Mouse (Mus musculus): ENCODE measurements around the gene Inhba.

Gene Inhba

DNA sequence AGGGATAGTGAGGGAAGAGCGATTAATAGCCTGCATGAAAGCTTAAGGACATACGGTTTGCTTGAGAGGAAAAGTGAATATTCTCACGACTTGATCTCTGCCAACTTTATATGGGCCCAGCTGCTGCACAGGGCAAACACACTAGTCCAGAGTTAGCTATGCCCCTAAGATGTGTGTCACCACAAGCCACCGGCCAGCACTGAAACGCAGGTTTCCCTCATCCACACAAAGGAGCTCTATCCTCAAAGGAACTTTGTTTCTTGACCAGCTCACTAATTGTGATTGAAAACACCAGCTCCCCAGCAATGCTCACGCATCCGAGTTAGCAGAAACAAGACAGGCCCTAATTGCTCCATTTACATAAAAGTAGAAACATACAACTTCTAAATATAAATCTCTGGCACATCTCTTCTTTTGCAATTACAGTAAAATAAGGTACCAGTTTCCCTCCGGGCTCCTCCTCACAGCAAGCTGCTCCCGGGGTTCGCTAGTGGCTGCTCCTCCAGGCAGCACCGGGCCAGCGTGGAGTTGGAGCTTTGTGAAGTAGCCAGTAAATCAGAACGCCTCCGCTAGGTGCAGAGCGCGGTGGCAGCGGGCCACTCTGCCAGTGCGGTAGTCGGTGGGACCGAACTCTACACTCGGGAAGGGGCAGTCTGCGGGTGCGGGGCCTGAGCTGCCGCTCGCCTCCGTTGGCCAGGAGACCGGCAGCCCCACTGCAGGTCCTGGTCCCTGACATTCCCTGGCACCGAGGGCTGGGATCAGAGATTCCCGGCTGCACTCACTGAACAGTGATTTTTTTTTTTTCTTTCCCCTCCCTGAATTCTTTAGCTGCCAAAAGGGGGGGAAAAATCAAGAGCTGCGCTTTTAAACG, at the start of gene Inhba:
Gene Inhba (plus strand): TSS at position 480 of the 871 bp plus-strand sequence.
- DNase-seq, result peak; percentile 63

DNA sequence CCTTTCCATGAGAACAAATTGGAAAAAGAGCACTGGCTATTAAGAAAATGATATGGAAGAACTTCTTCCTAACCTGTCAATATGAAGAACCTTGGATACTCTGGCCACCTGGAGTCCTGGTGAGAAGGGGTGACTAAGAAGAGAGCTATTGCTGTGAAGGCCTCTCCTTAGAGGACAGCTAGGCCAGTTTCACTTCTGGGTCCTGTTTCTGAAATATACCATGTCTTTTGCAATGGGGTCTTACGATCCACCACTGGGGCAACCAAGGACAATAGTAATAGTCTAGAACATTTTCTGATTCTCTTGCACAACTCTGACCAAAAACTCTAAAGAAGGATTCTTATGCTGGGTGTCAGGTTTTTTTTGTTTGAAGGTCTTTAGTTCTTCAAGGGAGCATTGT, 35.1 kb upstream of the Inhba start:
- no peak for DNase-seq

DNA sequence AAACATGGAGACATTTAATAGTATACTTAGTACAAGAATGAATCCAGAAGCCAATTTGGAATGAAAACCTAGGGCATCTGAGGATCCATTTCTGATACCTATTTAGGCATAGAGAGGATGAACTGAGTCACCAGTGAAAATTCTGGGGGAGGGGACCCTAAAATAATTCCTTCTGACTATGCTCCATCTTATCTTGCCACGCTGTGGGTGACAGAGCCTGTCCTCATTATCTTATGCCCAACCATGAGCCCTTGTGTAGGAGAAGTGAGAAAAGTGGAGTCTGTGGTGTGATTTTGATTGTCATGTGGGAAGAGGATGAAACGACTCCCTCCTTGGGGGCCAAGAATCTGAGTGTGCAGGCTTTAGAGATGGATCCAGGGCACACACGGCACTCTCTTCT, 32.1 kb upstream of the Inhba start:
- no peak for DNase-seq

DNA sequence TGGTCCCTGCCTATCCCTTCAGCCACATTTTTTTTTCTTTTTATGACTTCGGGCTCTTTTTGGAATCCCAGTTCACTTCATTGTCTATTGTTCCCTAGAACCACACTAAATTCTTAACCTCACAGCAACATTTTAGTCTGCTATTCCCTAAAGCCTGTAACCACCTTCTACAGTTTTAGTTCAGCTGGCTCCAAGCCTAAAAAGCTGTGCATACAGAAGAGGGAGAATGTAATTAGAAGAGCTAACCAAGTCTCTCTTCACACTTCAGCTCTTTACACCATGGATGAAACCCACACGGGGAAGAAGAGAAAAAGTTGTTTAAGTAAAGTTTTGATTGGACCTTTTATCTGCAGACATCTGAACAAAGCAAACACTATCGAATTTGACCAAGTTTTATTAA, 29.6 kb upstream of the Inhba start:
- DNase-seq, result no peak

DNA sequence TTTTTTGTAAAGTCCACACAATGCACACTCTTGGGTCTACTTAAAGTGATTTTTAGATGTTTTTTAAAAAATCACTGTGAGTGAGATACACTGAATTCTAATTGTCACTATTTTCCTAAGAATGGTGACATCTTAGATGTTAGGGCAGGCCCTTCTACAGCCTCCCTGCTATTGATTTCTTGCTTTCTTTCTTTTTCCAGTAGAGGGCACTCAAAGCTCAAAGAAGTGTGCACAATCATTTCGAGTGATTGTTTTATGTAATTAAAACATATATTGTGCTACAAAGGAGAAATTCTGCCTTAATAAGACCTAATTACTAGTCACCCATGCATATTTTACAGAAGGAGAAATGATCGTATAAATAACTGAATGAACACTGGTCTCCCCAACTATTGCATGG, 25.9 kb upstream of the Inhba start:
- DNase-seq, result no peak

DNA sequence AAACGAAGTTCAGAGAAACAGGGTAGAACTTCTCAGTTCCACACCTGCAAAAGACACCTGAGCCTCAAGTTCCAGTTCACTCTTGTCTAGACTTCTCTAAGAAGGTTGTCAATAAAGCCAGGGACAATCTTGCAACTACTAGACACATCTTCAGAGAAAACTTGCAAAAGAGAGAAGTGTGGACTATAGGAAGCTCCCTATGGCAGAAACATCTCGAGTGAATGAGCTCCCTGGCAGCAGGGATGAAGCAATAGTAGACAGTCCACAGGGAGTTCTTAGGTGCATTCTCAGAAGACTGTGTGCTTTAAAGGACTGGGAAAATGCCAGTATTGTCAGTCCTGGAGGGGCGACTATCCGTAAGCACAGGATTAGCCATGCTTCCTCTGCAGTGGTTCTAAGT, 25.5 kb upstream of the Inhba start:
- no peak for DNase-seq

DNA sequence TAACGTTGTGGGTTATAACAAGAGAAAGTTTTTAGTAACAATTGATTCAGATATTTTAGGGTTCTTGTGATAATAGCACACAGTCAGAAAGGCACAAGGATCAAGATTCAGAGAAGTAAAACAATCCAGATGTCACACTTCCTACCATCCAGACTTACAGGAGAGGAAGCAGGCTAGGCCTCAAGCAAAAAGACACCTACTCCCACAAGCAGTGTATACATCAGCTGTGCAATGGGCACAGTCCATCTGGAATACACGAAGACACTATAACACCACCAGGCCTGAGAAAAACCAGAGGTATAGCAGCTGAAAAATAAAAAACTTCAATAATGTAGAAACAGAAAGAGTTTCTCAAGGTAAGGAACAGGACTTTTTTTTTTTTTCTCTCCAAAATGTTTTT, 16.3 kb upstream of the Inhba start:
- no peak for DNase-seq

DNA sequence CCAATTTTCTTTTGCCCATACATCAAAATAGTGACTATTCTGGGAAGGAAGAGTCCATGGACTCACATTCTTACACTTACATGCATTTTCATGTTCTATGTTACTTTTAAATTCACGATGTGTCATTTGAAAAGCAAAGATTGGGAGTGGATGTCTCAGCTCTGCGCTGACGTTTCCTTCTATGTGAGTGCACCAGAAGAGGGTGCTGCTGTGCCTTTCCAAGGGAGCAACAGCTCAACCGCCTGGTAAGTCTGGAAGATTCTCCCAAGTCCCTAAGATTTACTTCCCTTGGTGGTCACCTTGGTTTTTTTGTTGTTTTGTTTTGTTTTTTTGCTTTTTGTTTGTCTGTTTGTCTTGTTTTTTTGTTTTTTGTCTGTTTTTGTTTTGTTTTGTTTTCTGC, 6.1 kb upstream of the Inhba start:
- DNase-seq, result peak; percentile 75

DNA sequence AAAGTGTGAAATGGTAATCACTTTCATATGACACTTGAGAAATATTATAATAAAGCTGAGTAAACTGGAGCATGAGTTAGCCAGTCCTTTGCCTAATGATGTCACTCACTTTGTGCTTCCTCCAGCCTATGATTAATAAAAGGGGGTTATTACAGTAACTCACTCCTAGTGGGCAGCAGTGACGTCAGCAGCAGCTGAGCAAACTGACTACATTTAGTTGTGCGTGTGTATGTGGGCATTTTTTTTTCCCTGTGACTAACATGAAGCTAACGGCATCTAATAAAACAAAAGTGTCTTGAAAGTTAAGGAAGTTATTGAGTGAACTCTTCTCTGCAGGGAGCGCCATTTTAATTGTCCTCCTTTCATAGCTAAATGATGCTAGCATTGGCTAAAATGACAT, 3.9 kb upstream of the Inhba start:
- DNase-seq, result no peak

DNA sequence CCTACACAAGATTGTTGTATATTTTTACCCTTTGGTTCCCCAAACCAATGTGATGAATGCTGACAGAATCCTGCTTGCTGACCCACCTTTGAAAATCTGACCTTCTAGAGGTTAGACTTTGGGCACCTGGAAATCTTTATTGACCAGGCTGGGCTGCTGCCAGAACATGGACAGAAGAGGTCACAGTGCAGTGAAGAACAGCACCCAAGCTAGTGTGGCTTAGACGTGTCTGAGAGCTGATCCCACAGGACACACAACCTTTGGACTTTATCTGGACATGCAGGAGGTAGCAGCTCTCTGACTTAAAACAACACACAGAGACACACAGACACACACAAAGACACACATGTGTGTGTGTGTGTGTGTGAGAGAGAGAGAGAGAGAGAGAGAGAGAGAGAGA, 3.3 kb upstream of the Inhba start:
- no peak for DNase-seq

DNA sequence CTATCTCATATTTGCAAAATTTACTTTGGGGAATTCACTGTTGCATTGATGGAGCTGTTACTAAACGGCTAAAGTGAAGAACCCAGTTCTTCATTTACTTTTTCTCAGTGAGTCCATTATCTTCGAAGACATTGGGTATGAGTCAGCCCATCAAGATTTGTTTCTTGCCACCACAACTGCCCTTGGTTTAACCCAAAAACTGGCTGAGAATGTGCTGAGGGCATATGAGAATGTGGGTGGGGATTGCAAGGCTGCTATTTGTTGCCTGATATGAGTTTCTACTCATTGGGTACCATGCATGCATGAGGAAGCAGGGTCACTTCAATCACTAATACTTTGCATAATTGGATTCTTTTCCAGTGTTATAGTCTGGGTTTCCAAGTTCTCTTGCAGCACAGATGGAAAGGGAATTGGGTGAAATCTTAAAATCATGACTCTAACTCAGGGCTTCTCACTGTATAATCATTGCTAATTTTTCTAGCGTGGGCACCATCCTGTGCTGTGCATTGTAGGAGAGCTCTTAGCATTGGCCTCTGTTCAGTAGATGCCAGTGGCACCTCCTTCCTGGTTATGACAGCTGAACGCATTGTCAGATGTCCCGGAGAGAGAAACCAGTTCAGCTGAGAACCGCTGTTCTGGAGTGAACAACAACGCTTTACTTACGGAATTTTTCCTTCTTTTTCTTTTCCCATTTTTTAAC, 1.7 kb upstream of the Inhba start:
- DNase-seq, result no peak

DNA sequence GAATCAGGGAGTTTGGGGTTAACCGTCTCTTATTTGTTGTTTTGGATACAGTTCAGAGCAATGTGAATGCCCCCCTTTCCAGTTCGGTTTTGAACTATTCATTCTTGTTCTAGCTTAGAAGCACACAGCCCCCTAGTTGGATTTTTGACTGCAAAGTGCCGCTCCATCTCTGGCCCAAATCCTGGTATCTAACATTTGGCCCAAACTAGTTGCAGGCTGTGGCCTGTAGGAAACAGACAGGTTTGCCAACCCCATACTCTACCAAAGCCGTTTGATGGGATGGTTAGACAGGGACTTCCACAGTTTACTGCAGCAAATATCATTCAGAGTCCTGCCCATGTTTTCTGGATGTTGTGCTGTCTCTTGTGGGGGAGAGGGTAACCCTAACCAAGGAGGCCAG, 1.1 kb upstream of the Inhba start:
- no peak for DNase-seq

DNA sequence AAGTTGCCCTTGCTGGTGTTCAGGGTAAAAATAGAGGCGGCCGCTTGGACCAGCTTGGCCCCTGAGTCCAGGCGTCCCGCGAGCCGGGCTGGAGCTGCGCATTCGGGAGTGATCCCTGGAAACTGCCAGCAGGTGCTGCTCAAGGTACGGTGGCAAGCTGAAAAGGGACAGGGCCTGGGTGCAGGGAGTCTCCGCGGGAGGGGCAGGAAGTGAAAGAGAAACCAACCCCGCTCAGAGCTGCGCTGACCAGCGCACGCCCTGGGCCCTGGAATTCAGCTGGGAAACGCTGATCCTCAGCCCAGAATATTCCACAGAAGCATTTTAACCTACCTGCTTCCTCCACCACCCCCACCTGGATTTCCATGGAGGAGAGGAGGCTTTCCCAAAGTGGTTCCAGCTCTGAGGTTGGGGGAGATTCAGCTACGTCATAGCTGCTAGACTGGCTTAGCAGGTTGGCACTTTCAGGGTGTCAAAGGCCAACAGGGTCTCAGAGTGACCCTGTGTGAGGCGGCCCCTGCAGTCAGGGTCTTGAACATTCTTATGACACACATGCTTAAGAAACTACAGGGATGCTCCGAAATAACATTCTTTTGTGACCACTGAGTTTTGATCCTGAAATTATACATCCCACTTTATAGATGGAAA, 714 bp downstream of the Inhba start:
- peak; percentile 61 for DNase-seq

DNA sequence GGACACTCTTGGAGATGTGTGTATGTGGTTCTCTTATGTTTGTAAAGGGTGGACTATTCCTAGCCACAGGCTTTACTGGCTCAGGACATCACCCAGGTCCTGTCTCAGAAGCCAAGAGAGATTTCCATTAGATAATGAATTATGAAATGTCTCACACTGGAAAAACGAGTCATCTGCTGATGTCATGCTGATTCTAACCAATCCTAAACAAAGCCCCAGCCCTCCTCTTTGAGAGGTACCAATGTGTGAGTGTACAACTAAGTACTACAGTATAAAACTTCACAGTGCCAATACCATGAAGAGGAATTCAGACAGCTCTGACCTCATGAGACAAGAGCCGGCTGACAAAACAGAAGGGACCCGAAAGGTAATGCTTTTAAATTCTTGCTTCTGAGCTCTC, 2.5 kb downstream of the Inhba start:
- DNase-seq, result no peak

DNA sequence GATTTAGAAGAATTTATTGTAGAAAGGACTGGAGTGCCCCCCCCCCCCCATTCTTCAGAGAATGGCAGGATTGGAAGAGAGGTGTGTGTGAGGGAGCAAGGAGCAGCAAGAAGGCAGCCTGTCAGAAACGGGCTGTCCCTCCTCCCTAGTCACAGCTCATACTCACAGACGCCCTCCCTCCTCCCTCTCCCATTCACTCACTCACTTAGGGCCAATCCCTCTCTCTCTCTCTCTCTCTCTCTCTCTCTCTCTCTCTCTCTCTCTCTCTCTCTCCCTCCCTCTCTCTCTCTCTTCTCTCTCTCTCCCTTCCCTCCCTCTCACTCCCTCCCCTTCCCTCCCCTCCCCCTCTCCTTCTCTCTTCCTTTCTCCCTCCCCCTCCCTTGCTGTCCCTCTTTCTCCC, 4.9 kb downstream of the Inhba start:
- no peak for DNase-seq

DNA sequence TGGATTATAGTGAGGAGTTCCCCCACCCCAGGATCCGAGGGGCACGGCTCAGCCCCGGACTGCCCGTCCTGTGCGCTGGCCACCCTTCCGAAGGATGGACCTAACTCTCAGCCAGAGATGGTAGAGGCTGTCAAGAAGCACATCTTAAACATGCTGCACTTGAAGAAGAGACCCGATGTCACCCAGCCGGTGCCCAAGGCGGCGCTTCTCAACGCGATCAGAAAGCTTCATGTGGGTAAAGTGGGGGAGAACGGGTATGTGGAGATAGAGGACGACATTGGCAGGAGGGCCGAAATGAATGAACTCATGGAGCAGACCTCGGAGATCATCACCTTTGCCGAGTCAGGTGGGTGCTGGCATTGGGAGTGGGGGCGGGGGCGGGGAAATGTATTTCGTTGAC, 5.7 kb downstream of the Inhba start:
- no peak for DNase-seq

DNA sequence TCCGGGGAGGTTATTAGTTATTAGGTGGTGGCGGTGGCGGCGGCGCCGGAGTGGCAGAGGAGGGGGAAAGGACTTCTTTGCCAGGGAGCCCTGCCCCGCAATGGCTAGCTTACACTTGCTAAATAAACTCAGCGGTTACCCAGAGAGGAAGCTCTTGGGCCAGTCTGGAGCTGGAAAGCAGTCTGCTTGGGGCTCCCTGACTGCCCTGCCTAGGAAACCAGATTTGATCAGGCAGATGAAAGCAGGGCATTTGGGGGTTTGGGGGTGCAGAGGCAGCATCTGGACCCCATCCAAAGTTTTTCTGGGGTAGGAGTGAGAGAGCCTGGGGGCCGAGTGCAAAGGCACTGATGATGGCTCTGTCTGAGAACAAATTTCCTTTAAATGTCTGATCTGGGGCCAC, 6.1 kb downstream of the Inhba start:
- DNase-seq, result no peak

DNA sequence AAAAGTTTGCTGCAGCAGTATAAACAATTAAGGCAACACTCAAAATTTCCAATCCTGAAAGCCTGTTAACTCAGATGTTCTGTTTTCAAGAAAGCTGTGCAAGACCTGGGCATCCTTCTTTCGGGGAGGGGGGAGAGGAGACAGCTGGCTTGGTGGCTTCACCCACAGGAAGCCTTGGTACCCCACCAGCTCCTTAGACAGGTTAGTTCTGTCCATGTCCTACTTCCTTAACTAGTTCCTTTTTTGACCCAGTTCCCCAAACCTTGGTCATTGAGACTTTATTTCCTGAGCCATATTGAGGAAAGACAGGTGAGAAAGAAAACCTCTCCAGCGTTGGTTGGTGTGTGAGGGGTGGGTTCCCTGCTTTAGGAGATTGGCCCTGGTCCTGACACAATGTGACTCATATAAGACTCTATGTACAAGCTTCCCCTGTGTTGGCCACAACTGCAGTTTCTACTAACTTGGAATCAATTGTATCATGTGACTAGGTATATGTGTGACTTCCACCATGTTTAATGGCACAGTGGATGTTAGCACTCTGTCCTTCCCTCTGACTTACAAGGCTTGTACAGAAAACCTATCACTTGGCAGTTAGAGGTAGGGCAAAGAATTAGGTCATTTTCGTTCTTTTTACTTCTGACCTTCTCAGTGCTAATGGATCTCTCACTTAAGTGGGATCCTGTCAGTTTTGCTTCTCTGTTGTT, 7.3 kb downstream of the Inhba start:
- DNase-seq, result no peak

DNA sequence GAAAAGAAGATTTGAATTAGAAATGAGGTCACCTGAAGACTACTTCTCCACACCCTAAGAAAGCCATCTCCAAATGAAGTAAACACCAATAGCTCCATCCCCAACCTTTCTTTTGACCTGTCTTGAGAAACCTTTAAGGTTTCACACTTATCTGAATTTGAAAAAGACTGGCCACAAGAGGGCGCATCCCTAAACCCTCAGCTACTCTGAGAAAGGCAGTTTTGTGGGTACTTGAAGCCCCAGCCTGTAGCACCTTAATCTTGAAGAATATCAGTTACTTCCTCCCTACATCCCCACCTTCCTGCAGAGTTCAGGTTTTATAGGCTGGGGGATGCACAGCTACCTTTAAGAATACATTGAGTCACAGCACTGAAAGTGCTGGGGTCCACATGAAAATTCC, 9.0 kb downstream of the Inhba start:
- peak; percentile 71 for DNase-seq

DNA sequence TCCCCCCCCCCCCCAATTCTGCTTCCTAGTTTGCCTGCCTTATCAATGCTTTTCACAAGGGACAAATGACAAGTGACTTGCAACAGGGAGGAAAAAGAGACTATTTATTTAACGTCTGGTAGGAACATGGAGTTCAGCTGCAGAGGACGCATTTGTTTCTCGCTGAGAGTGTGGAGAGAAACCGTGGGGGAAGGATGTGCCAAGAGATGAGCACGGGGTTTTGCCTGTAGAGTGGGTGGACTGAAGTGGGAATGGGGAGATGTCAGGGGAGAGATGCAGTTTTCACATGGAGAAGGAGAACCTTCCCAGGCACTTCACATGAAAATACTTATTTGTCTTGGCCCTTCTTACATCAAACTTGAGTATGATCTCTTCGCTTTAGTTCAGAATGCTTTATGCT, 9.5 kb downstream of the Inhba start:
- DNase-seq, result no peak

DNA sequence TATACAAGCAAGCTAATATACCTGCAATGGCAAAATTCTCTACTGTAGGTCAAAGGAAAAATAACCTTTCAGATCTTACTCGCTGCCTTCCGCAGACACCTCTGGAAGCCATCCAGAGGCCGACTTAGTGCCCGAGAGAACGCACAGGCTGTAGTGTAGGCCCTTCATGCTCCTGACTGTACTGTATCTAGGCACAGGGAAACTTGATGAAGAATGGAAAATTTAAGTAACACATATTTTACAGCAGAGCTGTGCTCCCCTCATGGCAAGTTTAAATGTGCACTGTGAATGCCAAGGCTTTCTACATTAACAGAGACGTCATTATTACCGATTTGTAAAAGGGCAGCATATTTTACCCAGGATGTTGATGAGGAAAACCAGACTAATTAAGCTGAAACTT, 10.2 kb downstream of the Inhba start:
- no peak for DNase-seq

DNA sequence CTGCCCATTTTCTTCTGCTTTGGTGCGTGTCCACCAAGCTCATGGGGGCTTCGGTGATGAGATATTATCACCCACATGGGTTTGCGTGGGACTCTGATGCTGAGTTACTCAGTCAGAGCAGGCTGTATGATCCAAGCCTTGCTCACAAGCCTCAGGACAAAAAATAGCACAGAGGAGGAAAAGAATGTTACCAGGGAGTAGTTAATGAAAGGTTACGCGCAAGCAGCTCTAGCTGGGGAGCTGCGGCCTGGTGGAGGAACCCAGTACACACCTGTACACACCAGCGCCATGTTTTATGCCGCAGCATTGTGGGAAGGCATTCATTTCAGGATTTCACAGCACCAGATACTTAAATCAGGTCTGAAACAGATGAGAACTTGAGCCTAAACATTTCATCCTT, 10.9 kb downstream of the Inhba start:
- no peak for DNase-seq
